Mouse (Mus musculus) limb, embryonic 10.5 days (tissue): ENCODE measurements around the gene Parva. TPM values are rescaled to one million over a fixed set of nuclear protein-coding genes. Genes with fewer than 3 reads are reported as not detected.

Experiments used
- DNase-seq: peaks from one replicate; pipeline ENCODE4 v3.0.0-alpha.2; 2017; ENCODE audit warnings: low spot score
- H3K27ac ChIP-seq: fragments of 300-500 bp; sonication (generic); 2 replicates; pipeline ENCODE4 v1.5.1; 2016; ENCODE audit warnings: mild to moderate bottlenecking
- H3K27me3 ChIP-seq: fragments of 300-500 bp; sonication (generic); 2 replicates; pipeline ENCODE4 v1.6.1; 2016; ENCODE audit warnings: low read depth, mild to moderate bottlenecking; ENCODE audit not compliant: poor library complexity, severe bottlenecking
- H3K36me3 ChIP-seq: fragments of 300-500 bp; sonication (generic); 2 replicates; pipeline ENCODE4 v1.6.1; 2016; ENCODE audit warnings: mild to moderate bottlenecking, moderate library complexity
- H3K4me1 ChIP-seq: fragments of 300-500 bp; sonication (generic); 2 replicates; pipeline ENCODE4 v1.6.1; 2016
- H3K4me3 ChIP-seq: fragments of 300-500 bp; sonication (generic); 2 replicates; pipeline ENCODE4 v1.5.1; 2016; ENCODE audit warnings: mild to moderate bottlenecking, moderate library complexity
- H3K9me3 ChIP-seq: fragments of 300-500 bp; sonication (generic); replicated peaks from 2 replicates; pipeline ENCODE4 v1.6.1; 2016; ENCODE audit warnings: mild to moderate bottlenecking
- WGBS: fragments of 180-500 bp; shearing (Covaris S2); methylation state at CpG from one replicate; pipeline ENCODE4 v1.1.7; 2016; 5-methylcytosine and 5-hydroxymethylcytosine counted together
- polyA plus RNA-seq: library from polyadenylated mRNA; unstranded; fragments of >200 nt; fragmentation: Nextera tagmentation; extraction: Ambion mirVana; gene quantifications from 2 replicates; pipeline ENCODE4 v1.2.1, GENCODE M21; 2016

The Parva gene
- polyA plus RNA-seq, 1 experiment from 2014 or later: 64.3 TPM

DNA sequence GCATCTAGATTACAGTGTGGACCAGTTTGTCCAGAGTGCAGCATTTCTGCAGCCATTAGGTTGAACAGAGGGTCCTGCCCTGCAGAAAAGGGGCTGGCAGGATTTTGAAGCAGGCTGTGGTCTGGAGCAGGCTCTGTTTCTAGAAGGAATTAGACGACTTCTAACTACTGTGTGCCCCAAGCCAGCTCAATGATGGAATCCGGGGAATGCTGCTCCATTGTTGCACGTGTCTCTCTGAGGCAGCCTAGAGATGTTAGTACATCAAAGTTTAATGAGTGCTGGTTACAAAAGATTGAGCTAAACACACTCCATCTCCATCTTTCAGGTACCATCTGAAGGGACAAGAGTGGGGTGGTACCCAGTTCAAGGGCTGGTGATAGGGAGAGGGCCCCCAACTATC is 85.0 kb downstream of the Parva start:
- no peaks in the 10 kb centered on the region for H3K27me3 ChIP-seq
- DNase-seq: no peak
- no peak overlapping the region for H3K27ac ChIP-seq
- no peaks in the 10 kb centered on the region for H3K9me3 ChIP-seq
- peaks cover 57% of the 10 kb centered on the region for H3K4me1 ChIP-seq
- 61% methylated on average over 3 of the region's 3 CpGs for WGBS
- H3K4me3 ChIP-seq: no peak overlapping the region
- no peaks in the 10 kb centered on the region for H3K36me3 ChIP-seq

DNA sequence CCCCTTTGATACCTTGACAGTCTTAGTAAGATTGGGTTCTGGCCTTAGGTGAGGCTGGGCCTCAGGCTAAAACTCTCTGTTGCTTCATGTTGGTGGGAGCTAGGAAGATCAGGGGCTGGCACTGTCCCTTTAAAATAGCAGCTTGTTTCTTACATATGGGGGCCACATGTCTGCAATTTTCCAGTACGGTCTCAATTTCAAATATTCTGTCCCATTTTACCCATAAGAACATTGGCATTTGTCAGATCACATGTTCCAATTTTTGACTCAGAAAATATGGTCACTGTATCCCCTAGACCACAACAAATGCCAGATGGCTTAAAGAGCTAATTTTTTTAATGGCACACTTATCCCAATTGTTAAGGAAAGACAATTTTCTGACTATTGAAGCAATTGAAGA is 85.6 kb downstream of the Parva start:
- H3K27me3 ChIP-seq: no peaks in the 10 kb centered on the region
- 78% methylated on average over 1 of the region's 1 CpGs for WGBS
- no peaks in the 10 kb centered on the region for H3K9me3 ChIP-seq
- H3K36me3 ChIP-seq: no peaks in the 10 kb centered on the region
- H3K4me1 ChIP-seq: peaks cover 57% of the 10 kb centered on the region
- H3K4me3 ChIP-seq: no peak overlapping the region
- DNase-seq: no peak
- H3K27ac ChIP-seq: 0 out of 2 replicates have a peak overlapping the region, but pooled peaks have one; percentile 19

GRCm38 (mm10) chr7:112514636-112515193 is 87.4 kb downstream of the Parva start:
- H3K36me3 ChIP-seq: no peaks in the 10 kb centered on the region
- H3K4me1 ChIP-seq: peaks cover 40% of the 10 kb centered on the region
- WGBS: 92% methylated on average over 8 of the region's 8 CpGs
- no peaks in the 10 kb centered on the region for H3K27me3 ChIP-seq
- DNase-seq: no peak
- H3K27ac ChIP-seq: no peak overlapping the region
- H3K9me3 ChIP-seq: no peaks in the 10 kb centered on the region
- H3K4me3 ChIP-seq: no peak overlapping the region

- DNase-seq: no peak
- Histone ChIP-seq H3K27ac (no peak overlapping the region), H3K27me3 (no peaks in the 10 kb centered on the region), H3K9me3 (no peaks in the 10 kb centered on the region), H3K4me1 (peaks cover 20% of the 10 kb centered on the region), H3K4me3 (no peak overlapping the region), H3K36me3 (no peaks in the 10 kb centered on the region)
- 92% methylated on average over 6 of the region's 6 CpGs for WGBS
Measured at GRCm38 (mm10) chr7:112525465-112525864, 98.2 kb downstream of the Parva start.

GRCm38 (mm10) chr7:112526226-112526625 is 98.9 kb downstream of the Parva start:
- DNase-seq: no peak
- H3K9me3 ChIP-seq: no peaks in the 10 kb centered on the region
- no peaks in the 10 kb centered on the region for H3K36me3 ChIP-seq
- H3K4me3 ChIP-seq: no peak overlapping the region
- WGBS: 84% methylated on average over 10 of the region's 10 CpGs
- no peaks in the 10 kb centered on the region for H3K27me3 ChIP-seq
- peaks cover 24% of the 10 kb centered on the region for H3K4me1 ChIP-seq
- H3K27ac ChIP-seq: no peak overlapping the region

DNA sequence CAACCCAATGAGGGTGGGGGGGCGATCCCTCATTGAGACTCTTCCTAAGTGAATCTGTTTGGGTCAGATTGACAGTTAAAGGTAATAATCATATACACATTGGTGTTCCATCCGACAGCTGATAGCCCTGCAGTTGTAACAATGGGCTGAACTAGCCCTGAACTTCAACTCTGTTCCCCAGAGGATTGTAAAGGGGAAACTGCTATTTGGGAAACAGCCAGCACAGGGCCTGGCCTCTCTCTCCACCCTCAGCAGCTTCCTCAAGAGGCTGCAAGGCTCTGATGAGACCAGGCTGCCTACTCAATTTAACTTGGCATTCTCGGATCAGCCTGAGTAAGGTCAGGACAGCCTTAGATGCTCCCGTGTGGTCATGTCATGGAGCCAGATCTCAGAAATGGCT is 99.9 kb downstream of the Parva start:
- Histone ChIP-seq H3K27ac (no peak overlapping the region), H3K9me3 (no peaks in the 10 kb centered on the region), H3K36me3 (no peaks in the 10 kb centered on the region), H3K4me3 (no peak overlapping the region), H3K27me3 (no peaks in the 10 kb centered on the region), H3K4me1 (peaks cover 24% of the 10 kb centered on the region)
- no peak for DNase-seq
- 92% methylated on average over 4 of the region's 4 CpGs for WGBS

- no peak for DNase-seq
- Histone ChIP-seq H3K36me3 (no peaks in the 10 kb centered on the region), H3K27ac (peak overlapping the region; percentile 42; the same call in 1 of the 2 replicates), H3K4me3 (no peak overlapping the region), H3K27me3 (no peaks in the 10 kb centered on the region), H3K9me3 (no peaks in the 10 kb centered on the region), H3K4me1 (peaks cover 24% of the 10 kb centered on the region)
- 83% methylated on average over 1 of the region's 1 CpGs for WGBS
Measured at GRCm38 (mm10) chr7:112528059-112528458, 100.8 kb downstream of the Parva start.

GRCm38 (mm10) chr7:112528582-112529360 is 101.5 kb downstream of the Parva start:
- no peak for DNase-seq
- H3K27ac ChIP-seq: peak overlapping the region; percentile 42; the same call in 1 of the 2 replicates
- H3K4me1 ChIP-seq: peaks cover 24% of the 10 kb centered on the region
- H3K9me3 ChIP-seq: no peaks in the 10 kb centered on the region
- no peak overlapping the region for H3K4me3 ChIP-seq
- no peaks in the 10 kb centered on the region for H3K27me3 ChIP-seq
- WGBS: 76% methylated on average over 6 of the region's 6 CpGs
- H3K36me3 ChIP-seq: no peaks in the 10 kb centered on the region

GRCm38 (mm10) chr7:112530924-112531323 is 103.6 kb downstream of the Parva start:
- no peak for DNase-seq
- 61% methylated on average over 5 of the region's 5 CpGs for WGBS
- Histone ChIP-seq H3K9me3 (no peaks in the 10 kb centered on the region), H3K36me3 (no peaks in the 10 kb centered on the region), H3K27ac (no peak overlapping the region), H3K27me3 (no peaks in the 10 kb centered on the region), H3K4me3 (no peak overlapping the region), H3K4me1 (peaks cover 30% of the 10 kb centered on the region)

- 87% methylated on average over 3 of the region's 3 CpGs for WGBS
- no peaks in the 10 kb centered on the region for H3K36me3 ChIP-seq
- no peak for DNase-seq
- H3K4me3 ChIP-seq: no peak overlapping the region
- H3K27me3 ChIP-seq: no peaks in the 10 kb centered on the region
- H3K9me3 ChIP-seq: no peaks in the 10 kb centered on the region
- H3K4me1 ChIP-seq: peaks cover 11% of the 10 kb centered on the region
- no peak overlapping the region for H3K27ac ChIP-seq
Measured at GRCm38 (mm10) chr7:112534148-112534547, 106.8 kb downstream of the Parva start.

DNA sequence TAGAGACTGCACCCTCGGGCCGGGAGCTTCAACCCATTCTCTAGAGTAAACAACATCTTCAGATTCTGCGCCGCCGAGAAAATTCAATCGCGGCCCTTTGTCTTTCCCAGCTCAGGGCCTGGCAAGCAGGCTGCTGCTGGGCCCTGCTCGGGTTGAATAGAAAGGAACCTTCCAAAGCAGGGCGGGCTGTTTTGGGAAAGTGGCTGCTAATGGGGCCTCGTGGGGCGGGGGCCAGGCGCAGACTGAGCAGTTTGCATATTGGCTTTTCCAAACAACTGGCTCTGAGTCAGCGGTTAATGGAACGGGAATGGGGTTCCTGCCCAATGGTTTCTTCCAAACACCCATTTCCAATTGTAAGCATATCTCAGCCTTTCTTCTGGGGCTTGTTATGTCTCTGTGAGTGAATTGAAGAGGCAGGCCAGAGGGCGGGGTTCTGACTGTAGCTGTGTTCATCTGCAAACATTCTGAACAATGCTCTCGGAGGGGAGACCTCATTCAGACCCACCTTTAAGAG is 108.2 kb downstream of the Parva start:
- 0 out of 2 replicates have a peak overlapping the region, but pooled peaks have one; percentile 0 for H3K27ac ChIP-seq
- no peaks in the 10 kb centered on the region for H3K36me3 ChIP-seq
- no peak for DNase-seq
- H3K4me3 ChIP-seq: 0 out of 2 replicates have a peak overlapping the region, but pooled peaks have one; percentile 1
- WGBS: 31% methylated on average over 16 of the region's 16 CpGs
- H3K4me1 ChIP-seq: peaks cover 11% of the 10 kb centered on the region
- no peaks in the 10 kb centered on the region for H3K9me3 ChIP-seq
- H3K27me3 ChIP-seq: no peaks in the 10 kb centered on the region

- Histone ChIP-seq H3K27ac (no peak overlapping the region), H3K27me3 (no peaks in the 10 kb centered on the region), H3K36me3 (peaks cover 55% of the 10 kb centered on the region), H3K9me3 (no peaks in the 10 kb centered on the region), H3K4me3 (no peak overlapping the region), H3K4me1 (no peaks in the 10 kb centered on the region)
- no peak for DNase-seq
- WGBS: 68% methylated on average over 3 of the region's 3 CpGs
Measured at GRCm38 (mm10) chr7:112549136-112549535, 121.8 kb downstream of the Parva start.

DNA sequence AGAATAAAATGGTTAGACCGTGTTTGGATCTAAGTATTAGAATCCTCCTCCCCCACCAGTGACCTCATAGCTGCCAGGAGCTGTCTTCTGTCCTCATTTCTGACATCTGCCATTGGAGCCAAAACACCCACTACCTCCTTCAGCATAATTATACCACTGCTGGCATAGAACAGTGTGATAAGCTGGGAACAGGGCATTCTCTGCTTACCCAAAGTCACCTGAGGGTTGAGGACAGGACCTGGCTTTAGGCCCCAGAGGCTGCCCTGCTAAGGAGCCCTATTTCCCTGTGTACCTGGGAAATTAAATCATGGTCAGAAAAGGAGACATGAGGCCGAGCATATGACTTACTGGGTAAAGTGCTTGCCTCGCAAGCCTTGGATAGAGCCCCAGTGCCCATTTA is 134.2 kb downstream of the Parva start:
- no peaks in the 10 kb centered on the region for H3K9me3 ChIP-seq
- H3K36me3 ChIP-seq: peaks cover 30% of the 10 kb centered on the region
- DNase-seq: no peak
- no peaks in the 10 kb centered on the region for H3K4me1 ChIP-seq
- H3K27ac ChIP-seq: no peak overlapping the region
- H3K4me3 ChIP-seq: no peak overlapping the region
- H3K27me3 ChIP-seq: no peaks in the 10 kb centered on the region
- WGBS: 91% methylated on average over 3 of the region's 3 CpGs
